Mouse (Mus musculus) erythroblast, embryonic 14.5 days (primary cell): Measurements from ENCODE around the gene S1pr5. TPM values are rescaled to one million over a fixed set of nuclear protein-coding genes. Genes with fewer than 3 reads are reported as not detected.
A peak's percentile ranks its signal among the peaks of the same experiment; 100 is the strongest.

ENCODE experiments used
- H3K27me3 ChIP-seq: 2 replicates; pipeline ENCODE4 v1.6.1; 2012; ENCODE audit warnings: inconsistent platforms; ENCODE audit not compliant: control insufficient read depth
- H3K36me3 ChIP-seq: 2 replicates; pipeline ENCODE4 v1.6.1; 2012; ENCODE audit warnings: mild to moderate bottlenecking, inconsistent platforms; ENCODE audit not compliant: control insufficient read depth
- H3K4me1 ChIP-seq: 2 replicates; pipeline ENCODE4 v1.6.1; 2012; ENCODE audit warnings: inconsistent platforms; ENCODE audit not compliant: control insufficient read depth
- H3K4me3 ChIP-seq: replicated peaks from 2 replicates; pipeline ENCODE3; 2012; ENCODE audit warnings: moderate library complexity, mild to moderate bottlenecking, inconsistent platforms
- H3K9me3 ChIP-seq: 2 replicates; pipeline ENCODE4 v1.6.1; 2012; ENCODE audit warnings: low read length, inconsistent platforms, mixed read lengths; ENCODE audit not compliant: control insufficient read depth
- GATA1 ChIP-seq: IDR thresholded peaks from 2 replicates; pipeline ENCODE4 v1.6.1; 2012; ENCODE audit warnings: low read length, inconsistent platforms, mixed read lengths
- TAL1 ChIP-seq: IDR thresholded peaks from 3 replicates; pipeline ENCODE4 v1.6.1; 2012; ENCODE audit warnings: low read length, inconsistent platforms, mixed read lengths
- polyA plus RNA-seq: library from polyadenylated mRNA; stranded (reverse); fragments of >175 nt; gene quantifications from 2 replicates; pipeline ENCODE4 v1.2.3, GENCODE M21; 2012

The S1pr5 gene
- polyA plus RNA-seq, 1 experiment = not detected

GRCm38 (mm10) chr9:21241343-21241742 is 6.9 kb downstream of the S1pr5 start:
- Histone ChIP-seq H3K27me3 (peaks cover 50% of the 10 kb centered on the region), H3K9me3 (peaks cover 28% of the 10 kb centered on the region), H3K4me3 (no peak overlapping the region), H3K36me3 (peaks cover 11% of the 10 kb centered on the region), H3K4me1 (peaks cover 54% of the 10 kb centered on the region)
- TF ChIP-seq GATA1 (no peak), TAL1 (no peak)

DNA sequence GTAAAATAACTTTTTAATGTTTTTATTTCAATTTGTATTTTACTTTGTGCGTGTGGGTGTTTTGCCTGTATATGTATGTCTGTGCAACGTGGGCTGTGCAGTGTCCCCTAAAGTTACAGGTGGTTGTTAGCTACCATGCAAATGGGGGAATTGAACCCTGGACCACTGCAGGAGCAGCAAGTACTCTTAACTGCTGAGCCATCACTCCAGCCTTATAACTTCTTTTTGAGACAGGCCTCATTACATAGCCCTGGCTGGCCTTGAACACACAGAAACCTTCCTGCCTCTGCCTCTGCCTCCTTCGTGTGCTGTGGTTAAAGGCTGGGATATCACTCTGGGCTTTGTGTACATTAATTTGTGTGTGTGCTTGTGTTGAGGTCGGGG is 8.8 kb downstream of the S1pr5 start:
- peaks cover 22% of the 10 kb centered on the region for H3K9me3 ChIP-seq
- TF ChIP-seq TAL1 (no peak), GATA1 (no peak)
- peaks cover 30% of the 10 kb centered on the region for H3K36me3 ChIP-seq
- peaks cover 63% of the 10 kb centered on the region for H3K4me1 ChIP-seq
- peaks cover 32% of the 10 kb centered on the region for H3K27me3 ChIP-seq
- peak overlapping the region; percentile 99 for H3K4me3 ChIP-seq

GRCm38 (mm10) chr9:21238733-21239464 is 9.3 kb downstream of the S1pr5 start, which contains the start of gene Keap1:
Keap1 (minus strand) TSS chr9:21239361.
- TF ChIP-seq GATA1 = no peak
- TF ChIP-seq TAL1 = no peak

GRCm38 (mm10) chr9:21238004-21238732 is 10.1 kb downstream of the S1pr5 start:
- peaks cover 43% of the 10 kb centered on the region for H3K36me3 ChIP-seq
- H3K4me1 ChIP-seq = peaks cover 63% of the 10 kb centered on the region
- peak overlapping the region; percentile 99 for H3K4me3 ChIP-seq

More at GRCm38 (mm10) chr9:21238733-21239464, 9.3 kb downstream of the S1pr5 start, which contains the start of gene Keap1:
- Histone ChIP-seq H3K4me3 (peak within 1 kb of the TSS; percentile 99), H3K9me3 (peaks cover 16% of the 10 kb centered on the region), H3K36me3 (peaks cover 35% of the 10 kb centered on the region), H3K4me1 (peaks cover 58% of the 10 kb centered on the region), H3K27me3 (peaks cover 26% of the 10 kb centered on the region)

GRCm38 (mm10) chr9:21237368-21238003 is 10.8 kb downstream of the S1pr5 start:
- peaks cover 63% of the 10 kb centered on the region for H3K4me1 ChIP-seq
- H3K27me3 ChIP-seq = peaks cover 12% of the 10 kb centered on the region
- H3K36me3 ChIP-seq = peaks cover 49% of the 10 kb centered on the region
- TF ChIP-seq TAL1 (no peak), GATA1 (no peak)
- peaks cover 5% of the 10 kb centered on the region; the same call in 1 of the 2 replicates for H3K9me3 ChIP-seq
- H3K4me3 ChIP-seq = peak overlapping the region; percentile 99

More at GRCm38 (mm10) chr9:21238004-21238732, 10.1 kb downstream of the S1pr5 start:
- no peak for TF ChIP-seq GATA1
- TF ChIP-seq TAL1 = no peak
- peaks cover 19% of the 10 kb centered on the region for H3K27me3 ChIP-seq
- H3K9me3 ChIP-seq = peaks cover 9% of the 10 kb centered on the region

DNA sequence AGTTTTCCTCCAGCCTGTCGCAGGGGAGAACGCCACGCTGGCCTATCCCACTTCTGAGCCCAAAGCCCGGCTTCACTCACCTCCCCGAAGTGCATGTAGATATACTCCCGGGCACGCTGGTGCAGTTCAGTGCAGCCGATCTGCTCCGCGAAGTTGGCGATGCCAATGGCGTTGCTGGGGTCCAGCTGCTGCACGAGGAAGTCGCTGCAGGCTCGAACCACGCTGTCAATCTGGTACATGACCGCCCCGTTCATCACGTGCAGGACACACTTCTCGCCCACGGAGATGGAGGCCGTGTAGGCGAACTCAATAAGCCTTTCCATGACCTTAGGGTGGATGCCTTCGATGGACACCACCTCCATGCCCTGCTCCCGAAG is 11.3 kb downstream of the S1pr5 start:
- Histone ChIP-seq H3K27me3 (peaks cover 7% of the 10 kb centered on the region), H3K36me3 (peaks cover 55% of the 10 kb centered on the region), H3K9me3 (peaks cover 3% of the 10 kb centered on the region; the same call in 1 of the 2 replicates), H3K4me1 (peaks cover 65% of the 10 kb centered on the region), H3K4me3 (peak overlapping the region; percentile 99)
- TF ChIP-seq GATA1 (no peak), TAL1 (no peak)

DNA sequence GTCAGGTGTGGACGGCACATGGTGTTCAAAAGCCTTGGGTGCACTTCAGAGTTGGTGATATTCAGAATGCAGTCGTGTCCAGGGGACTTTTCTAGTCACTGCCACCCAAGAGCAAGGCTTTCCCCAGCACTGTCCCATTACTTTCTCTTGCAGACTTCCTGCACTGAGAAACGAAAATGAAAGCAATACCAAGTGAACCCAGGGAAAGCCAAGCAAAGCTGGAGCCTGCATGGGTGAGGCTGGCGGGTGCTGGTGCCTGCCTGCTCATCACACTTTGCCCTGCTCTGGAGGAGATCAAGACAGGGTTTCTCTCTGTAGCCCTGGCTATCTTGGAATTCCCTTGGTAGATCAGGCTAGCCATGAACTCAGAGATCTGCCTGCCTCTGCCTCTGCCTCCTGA is 12.9 kb downstream of the S1pr5 start:
- TF ChIP-seq TAL1 = no peak
- no peak for TF ChIP-seq GATA1
- peaks cover 56% of the 10 kb centered on the region for H3K4me1 ChIP-seq
- no peaks in the 10 kb centered on the region for H3K9me3 ChIP-seq
- H3K27me3 ChIP-seq = no peaks in the 10 kb centered on the region
- H3K36me3 ChIP-seq = peaks cover 71% of the 10 kb centered on the region
- H3K4me3 ChIP-seq = no peak overlapping the region

DNA sequence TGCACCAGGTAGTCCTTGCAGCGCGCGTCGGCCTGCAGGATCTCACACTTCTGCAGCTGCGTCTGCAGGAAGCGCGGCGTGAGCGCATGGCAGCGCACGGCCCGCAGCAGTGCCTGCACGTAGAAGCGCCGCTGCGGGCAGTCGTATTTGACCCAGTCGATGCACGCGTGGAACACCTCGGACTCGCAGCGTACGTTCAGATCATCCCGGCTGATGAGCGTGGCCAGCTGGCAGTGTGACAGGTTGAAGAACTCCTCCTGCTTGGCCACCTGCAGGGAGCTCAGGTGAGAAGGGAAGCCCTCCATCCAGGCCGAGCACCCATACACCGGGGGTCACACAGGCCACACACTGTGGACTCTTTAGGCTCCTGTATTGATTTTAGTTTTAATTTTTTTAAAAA is 14.4 kb downstream of the S1pr5 start:
- H3K36me3 ChIP-seq = peaks cover 86% of the 10 kb centered on the region
- H3K4me1 ChIP-seq = peaks cover 43% of the 10 kb centered on the region

GRCm38 (mm10) chr9:21233366-21233765 is 14.9 kb downstream of the S1pr5 start:
- H3K4me1 ChIP-seq = peaks cover 43% of the 10 kb centered on the region
- no peak overlapping the region for H3K4me3 ChIP-seq
- H3K36me3 ChIP-seq = peaks cover 88% of the 10 kb centered on the region
- TF ChIP-seq TAL1 = no peak
- no peak for TF ChIP-seq GATA1
- H3K9me3 ChIP-seq = no peaks in the 10 kb centered on the region
- H3K27me3 ChIP-seq = no peaks in the 10 kb centered on the region

More for the DNA sequence above, 14.4 kb downstream of the S1pr5 start:
- H3K4me3 ChIP-seq = no peak overlapping the region
- H3K27me3 ChIP-seq = no peaks in the 10 kb centered on the region
- TF ChIP-seq GATA1 = no peak
- no peak for TF ChIP-seq TAL1
- no peaks in the 10 kb centered on the region for H3K9me3 ChIP-seq
